Mouse (Mus musculus): ENCODE results near the gene Dnajb3.

DNA sequence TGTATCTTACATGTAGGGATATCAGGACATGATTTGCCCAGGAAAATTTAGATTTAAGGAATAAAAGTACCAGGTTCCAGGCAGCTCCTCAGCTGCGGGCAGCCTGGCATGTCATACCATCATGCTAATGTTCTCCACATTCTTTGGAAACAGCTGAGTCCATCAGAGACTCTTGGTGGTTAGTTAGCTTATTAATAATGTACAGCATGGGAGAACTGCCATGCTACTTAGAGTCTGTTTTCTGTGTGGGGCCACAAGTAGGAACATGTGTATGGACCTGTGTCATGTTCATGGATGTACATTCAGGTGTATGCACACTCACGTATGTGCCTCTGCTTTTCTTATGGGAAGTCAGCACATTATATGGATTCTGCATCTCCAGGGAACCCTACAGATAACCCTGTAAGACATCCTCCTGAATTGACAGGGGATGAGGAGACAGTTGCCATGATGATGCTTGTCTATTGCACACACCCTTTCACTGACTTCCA is 8.9 kb upstream of the Dnajb3 start:
- no peak for TF ChIP-seq CTCF (IDR thresholded peaks at IDR 0.05; ENCODE audit: low read depth, low read length)
- no peak for TF ChIP-seq POLR2A (IDR thresholded peaks at IDR 0.05; ENCODE audit: extremely low read depth, insufficient read depth, low read length)
